Mouse (Mus musculus) embryo, embryonic 11.5 days (tissue): ENCODE results near the gene Tgfbr2.

Experiments
- DNase-seq: peaks from one replicate; pipeline ENCODE4 v3.0.0-alpha.2; 2012; ENCODE audit warnings: low read depth, low spot score

The Tgfbr2 gene

GRCm38 (mm10) chr9:116174481-116175461 lies at the start of gene Tgfbr2:
Gene Tgfbr2, minus strand, starts transcription at chr9:116175360.
- peak; percentile 61 for DNase-seq

GRCm38 (mm10) chr9:116223368-116223767 lies 48.2 kb upstream of the Tgfbr2 start:
- no peak for DNase-seq

GRCm38 (mm10) chr9:116222643-116223042 lies 47.5 kb upstream of the Tgfbr2 start:
- DNase-seq = no peak

- DNase-seq = no peak
Observed at GRCm38 (mm10) chr9:116222000-116222399, 46.8 kb upstream of the Tgfbr2 start.

- no peak for DNase-seq
Observed at GRCm38 (mm10) chr9:116221565-116221964, 46.4 kb upstream of the Tgfbr2 start.

GRCm38 (mm10) chr9:116220616-116221015 lies 45.5 kb upstream of the Tgfbr2 start:
- no peak for DNase-seq

- no peak for DNase-seq
Observed at GRCm38 (mm10) chr9:116220159-116220515, 45.0 kb upstream of the Tgfbr2 start.

- no peak for DNase-seq
Observed at GRCm38 (mm10) chr9:116219234-116220158, 44.3 kb upstream of the Tgfbr2 start.

GRCm38 (mm10) chr9:116218780-116219179 lies 43.6 kb upstream of the Tgfbr2 start:
- DNase-seq = no peak

- DNase-seq = no peak
Observed at GRCm38 (mm10) chr9:116217099-116217498, 41.9 kb upstream of the Tgfbr2 start.

GRCm38 (mm10) chr9:116216677-116217076 lies 41.5 kb upstream of the Tgfbr2 start:
- no peak for DNase-seq

- DNase-seq = no peak
Observed at GRCm38 (mm10) chr9:116214296-116214695, 39.1 kb upstream of the Tgfbr2 start.

GRCm38 (mm10) chr9:116212915-116213619 lies 37.9 kb upstream of the Tgfbr2 start:
- DNase-seq = no peak

- DNase-seq = no peak
Observed at GRCm38 (mm10) chr9:116212069-116212468, 36.9 kb upstream of the Tgfbr2 start.

GRCm38 (mm10) chr9:116208169-116208904 lies 33.2 kb upstream of the Tgfbr2 start:
- DNase-seq = no peak

GRCm38 (mm10) chr9:116206901-116207300 lies 31.7 kb upstream of the Tgfbr2 start:
- no peak for DNase-seq

GRCm38 (mm10) chr9:116203675-116204074 lies 28.5 kb upstream of the Tgfbr2 start:
- DNase-seq = no peak

GRCm38 (mm10) chr9:116199127-116199526 lies 24.0 kb upstream of the Tgfbr2 start:
- DNase-seq = no peak

GRCm38 (mm10) chr9:116198488-116198887 lies 23.3 kb upstream of the Tgfbr2 start:
- DNase-seq = no peak

GRCm38 (mm10) chr9:116197491-116198170 lies 22.5 kb upstream of the Tgfbr2 start:
- DNase-seq = no peak
